Mouse (Mus musculus) testis, adult 2 months (tissue): ENCODE data around the gene Tdp1.

Source experiments
- CTCF ChIP-seq: fragments of 200-500 bp; IDR thresholded peaks from 2 replicates; pipeline ENCODE4 v1.5.1; 2012; ENCODE audit warnings: low read depth, mild to moderate bottlenecking, inconsistent platforms, low read length, moderate library complexity; ENCODE audit not compliant: control insufficient read depth, insufficient read depth, insufficient replicate concordance
- POLR2A ChIP-seq: fragments of 200-500 bp; IDR thresholded peaks from 2 replicates; pipeline ENCODE4 v1.6.1; 2012; ENCODE audit warnings: low read depth, mild to moderate bottlenecking, inconsistent platforms, low read length, moderate library complexity; ENCODE audit not compliant: control insufficient read depth

DNA sequence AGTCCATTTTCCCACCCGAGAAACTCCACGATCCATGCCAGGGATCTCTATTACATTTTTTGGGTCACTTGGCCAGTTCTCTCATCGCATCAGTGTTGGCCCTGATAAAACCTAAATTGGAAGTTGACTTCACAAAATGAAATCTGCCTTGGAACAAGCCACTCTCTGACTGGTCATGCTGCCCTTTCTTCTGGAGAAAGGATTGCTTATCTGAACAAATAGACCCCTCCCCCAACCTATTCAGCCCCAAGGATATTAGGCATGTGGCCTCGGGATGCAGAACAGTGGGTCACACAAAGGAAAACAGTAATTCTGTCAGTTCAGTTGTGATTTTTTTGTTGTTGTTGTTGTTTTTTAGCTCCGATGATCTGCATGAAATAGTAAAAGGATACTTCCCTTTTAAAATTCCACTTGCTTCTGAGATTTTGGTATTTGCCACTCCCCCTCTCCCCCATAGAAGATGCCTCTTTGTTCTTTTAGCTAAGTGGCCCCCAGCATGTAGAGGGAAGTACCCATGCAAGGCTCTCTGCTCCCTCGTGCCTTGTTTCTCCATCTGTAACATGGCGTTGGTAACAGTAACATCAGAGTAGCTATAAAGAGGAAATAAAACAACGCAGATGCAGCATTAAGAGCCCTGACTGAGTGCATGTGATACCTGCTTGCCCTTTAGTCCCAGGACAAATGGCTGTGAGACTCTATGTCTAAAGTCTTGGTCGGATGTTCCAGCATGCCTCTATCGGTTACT is 109.0 kb downstream of the Tdp1 start:
- TF ChIP-seq POLR2A (no peak), CTCF (no peak)
